Mouse (Mus musculus) embryo, embryonic 11.5 days (tissue): Measurements from ENCODE around the gene Clec3b.

Experiments used
- DNase-seq: peaks from one replicate; pipeline ENCODE4 v3.0.0-alpha.2; 2012; ENCODE audit warnings: low read depth, low spot score

The Clec3b gene

GRCm38 (mm10) chr9:123150241-123151020 lies at the start of gene Clec3b:
Clec3b (plus strand) TSS chr9:123150946.
- DNase-seq, result no peak

GRCm38 (mm10) chr9:123103425-123103824 lies 47.3 kb upstream of the Clec3b start:
- DNase-seq, result no peak

- DNase-seq, result no peak
These were observed 46.4 kb upstream of the Clec3b start for GRCm38 (mm10) chr9:123104362-123104761.

- DNase-seq, result no peak
These were observed 43.6 kb upstream of the Clec3b start for GRCm38 (mm10) chr9:123107186-123107585.

GRCm38 (mm10) chr9:123109188-123109587 lies 41.6 kb upstream of the Clec3b start:
- no peak for DNase-seq

GRCm38 (mm10) chr9:123111751-123112221 lies 39.0 kb upstream of the Clec3b start:
- DNase-seq, result no peak

GRCm38 (mm10) chr9:123112805-123113521 lies 37.8 kb upstream of the Clec3b start, which contains the start of the genes Zdhhc3 and Exosc7:
Zdhhc3 (minus strand) TSS chr9:123113205.
Exosc7 (plus strand) TSS chr9:123113215.
- peak; percentile 85 for DNase-seq

GRCm38 (mm10) chr9:123113931-123114330 lies 36.8 kb upstream of the Clec3b start:
- no peak for DNase-seq

GRCm38 (mm10) chr9:123115566-123115965 lies 35.2 kb upstream of the Clec3b start:
- DNase-seq, result no peak

- no peak for DNase-seq
These were observed 27.7 kb upstream of the Clec3b start for GRCm38 (mm10) chr9:123123017-123123416.

- DNase-seq, result no peak
These were observed 27.0 kb upstream of the Clec3b start for GRCm38 (mm10) chr9:123123571-123124412.

- DNase-seq, result no peak
These were observed 26.2 kb upstream of the Clec3b start for GRCm38 (mm10) chr9:123124413-123124981.

- DNase-seq, result no peak
These were observed 23.1 kb upstream of the Clec3b start for GRCm38 (mm10) chr9:123127663-123128062.

GRCm38 (mm10) chr9:123132994-123133393 lies 17.8 kb upstream of the Clec3b start:
- DNase-seq, result no peak

GRCm38 (mm10) chr9:123136953-123137682 lies 13.6 kb upstream of the Clec3b start:
- DNase-seq, result no peak

GRCm38 (mm10) chr9:123138891-123139474 lies 11.8 kb upstream of the Clec3b start:
- no peak for DNase-seq

GRCm38 (mm10) chr9:123139887-123140614 lies 10.7 kb upstream of the Clec3b start:
- DNase-seq, result no peak

GRCm38 (mm10) chr9:123148430-123148829 lies 2.3 kb upstream of the Clec3b start:
- DNase-seq, result no peak

- no peak for DNase-seq
These were observed 815 bp downstream of the Clec3b start for GRCm38 (mm10) chr9:123151561-123151960.

GRCm38 (mm10) chr9:123152026-123152425 lies 1.3 kb downstream of the Clec3b start:
- DNase-seq, result no peak
